Mouse (Mus musculus) cortical plate, adult 2 months (tissue): ENCODE measurements around the gene Xylt1.

ENCODE experiments used
- CTCF ChIP-seq: fragments of 200-500 bp; IDR thresholded peaks from 2 replicates; pipeline ENCODE4 v1.5.1; 2011; ENCODE audit warnings: mild to moderate bottlenecking, control low read depth, low read length; ENCODE audit not compliant: insufficient read depth; ENCODE audit errors: extremely low read depth
- POLR2A ChIP-seq: fragments of 200-500 bp; IDR thresholded peaks from 2 replicates; pipeline ENCODE4 v1.6.1; 2011; ENCODE audit warnings: mild to moderate bottlenecking, low read length, control low read depth; ENCODE audit not compliant: insufficient read depth; ENCODE audit errors: extremely low read depth

DNA sequence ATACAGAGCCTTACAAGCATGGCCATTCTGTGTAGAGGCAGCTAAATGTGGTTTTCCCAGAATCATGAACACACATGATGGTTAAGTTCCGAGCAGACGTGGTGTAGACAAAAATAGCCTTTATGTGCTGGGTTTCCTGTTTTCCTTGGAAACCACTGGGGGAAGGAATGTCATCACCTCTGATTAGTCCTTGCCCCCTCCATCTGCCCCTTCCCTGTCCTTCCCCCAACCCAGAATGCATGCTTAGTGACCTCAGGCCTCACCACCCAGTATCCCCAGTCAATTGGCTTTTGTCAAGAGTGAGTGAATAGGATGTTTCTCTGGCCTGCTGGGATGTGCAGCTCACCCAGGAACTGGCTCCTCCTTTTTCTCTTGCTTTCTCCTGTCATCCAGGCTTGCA is 93.5 kb downstream of the Xylt1 start:
- no peak for TF ChIP-seq CTCF
- no peak for TF ChIP-seq POLR2A
